Mouse (Mus musculus) lung, postnatal 25 days (tissue): ENCODE measurements around the gene Pofut2.
A peak's percentile ranks its signal among the peaks of the same experiment; 100 is the strongest.

Experiments
- DNase-seq: peaks from one replicate; pipeline ENCODE4 v3.0.0; 2022; ENCODE audit warnings: low spot score

The Pofut2 gene

GRCm38 (mm10) chr10:77258704-77259621, at the start of gene Pofut2:
Gene Pofut2 (plus strand): TSS chr10:77259218.
- peak; percentile 95 for DNase-seq

- no peak for DNase-seq
Observed at GRCm38 (mm10) chr10:77209261-77209660, 49.8 kb upstream of the Pofut2 start.

GRCm38 (mm10) chr10:77210666-77211065, 48.4 kb upstream of the Pofut2 start:
- DNase-seq, result no peak

DNA sequence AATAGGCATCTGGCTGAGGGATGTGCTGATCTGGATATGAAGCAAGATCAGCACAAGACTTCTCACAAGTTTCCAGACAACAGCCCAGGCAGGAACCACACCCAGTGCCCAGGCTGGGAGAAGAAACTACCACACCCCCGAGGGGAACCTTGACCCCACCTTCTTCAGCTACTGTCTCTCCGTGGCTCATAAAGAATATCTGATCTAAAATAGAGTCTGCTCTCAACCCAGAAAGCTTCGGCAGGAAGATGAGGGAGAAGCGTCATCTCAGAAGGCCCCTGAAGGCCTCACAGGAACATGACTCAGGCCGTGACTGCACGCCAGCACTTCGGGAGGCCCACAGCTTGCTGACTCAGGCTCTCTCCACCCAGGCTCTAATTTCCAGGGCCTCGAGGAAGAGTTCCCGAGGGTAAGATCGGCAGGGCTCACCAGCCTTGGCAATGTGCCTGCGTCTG, 47.9 kb upstream of the Pofut2 start:
- DNase-seq, result peak; percentile 56

GRCm38 (mm10) chr10:77212354-77213120, 46.5 kb upstream of the Pofut2 start:
- DNase-seq, result no peak

DNA sequence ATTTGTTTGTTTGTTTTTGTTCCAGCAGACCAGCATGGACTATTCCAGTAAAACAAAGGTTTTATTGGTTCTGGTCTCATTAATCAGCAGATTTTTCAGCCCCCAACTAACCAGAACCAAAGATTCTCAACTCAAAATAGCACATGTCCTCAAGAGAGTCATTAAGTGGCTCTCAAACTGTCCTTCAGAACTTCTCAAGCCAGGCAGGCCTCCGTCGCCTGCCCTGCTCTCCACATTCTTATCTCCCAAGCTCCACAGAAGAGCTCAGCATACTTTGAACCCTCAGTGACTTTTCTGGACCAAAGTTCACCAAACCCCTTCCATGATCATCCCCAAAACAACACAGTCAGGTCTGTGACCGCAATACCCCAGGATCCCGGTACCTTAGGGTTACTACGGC, 45.5 kb upstream of the Pofut2 start:
- DNase-seq, result peak; percentile 19

DNA sequence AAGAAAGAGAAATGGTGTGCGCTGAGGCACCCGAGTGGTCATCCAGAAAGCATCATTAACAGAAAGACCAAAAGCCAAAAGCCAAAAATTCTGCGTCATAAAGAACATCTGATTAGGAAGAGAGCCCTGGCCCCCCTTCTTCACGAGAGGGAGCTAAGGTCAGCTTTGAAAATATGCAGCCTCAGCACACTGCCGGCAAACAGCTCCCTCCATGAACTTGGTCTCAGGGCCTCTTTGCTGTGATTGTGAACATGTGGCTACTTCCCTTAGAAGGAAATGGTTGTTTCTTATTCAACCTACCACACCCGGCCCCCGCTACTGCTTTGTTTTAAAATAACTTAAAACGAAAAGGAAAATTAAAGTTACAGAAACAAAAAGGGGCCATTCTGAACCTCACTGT, 44.4 kb upstream of the Pofut2 start:
- DNase-seq, result peak; percentile 9

DNA sequence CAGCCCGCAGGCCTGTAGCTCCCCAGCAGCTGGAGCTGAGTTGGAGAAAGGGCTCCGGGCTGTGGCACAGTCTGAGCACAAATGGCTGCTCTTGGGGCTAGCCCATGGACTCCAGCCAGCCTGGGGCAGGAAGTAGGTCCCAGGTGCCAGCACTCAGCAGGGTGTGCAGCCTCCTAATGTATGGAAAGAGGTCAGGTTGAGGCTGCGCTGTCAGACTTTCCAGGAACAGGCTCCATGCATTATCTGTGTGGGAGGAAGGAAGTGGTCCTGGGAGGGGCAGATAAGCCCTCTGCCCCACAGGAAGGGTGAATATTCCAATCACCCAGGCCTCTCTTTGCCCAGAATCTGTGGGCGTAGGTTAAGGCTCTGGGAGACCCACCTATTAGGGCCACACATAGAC, 43.4 kb upstream of the Pofut2 start:
- DNase-seq, result no peak

DNA sequence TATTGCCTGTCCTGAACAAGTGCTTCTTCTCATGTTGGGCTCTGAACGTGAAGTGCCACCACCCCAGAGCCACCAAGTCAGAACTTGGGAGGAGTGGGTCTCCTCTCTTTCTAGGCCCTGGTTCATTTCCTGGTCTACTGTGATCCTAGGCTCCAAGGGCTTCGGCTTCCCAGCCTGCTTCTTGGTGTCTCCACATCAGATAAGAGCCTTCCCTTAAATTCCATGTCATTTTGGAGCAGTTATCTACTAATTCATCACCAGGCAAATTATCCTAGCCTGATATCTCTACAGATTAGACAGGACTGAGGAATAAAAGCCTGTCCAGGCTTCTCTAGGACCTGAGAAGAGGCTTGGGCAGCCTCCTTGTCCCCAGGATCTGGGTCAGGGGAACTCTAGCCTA, 42.7 kb upstream of the Pofut2 start:
- DNase-seq, result no peak

- DNase-seq, result no peak
Observed at GRCm38 (mm10) chr10:77217155-77217731, 41.8 kb upstream of the Pofut2 start.

DNA sequence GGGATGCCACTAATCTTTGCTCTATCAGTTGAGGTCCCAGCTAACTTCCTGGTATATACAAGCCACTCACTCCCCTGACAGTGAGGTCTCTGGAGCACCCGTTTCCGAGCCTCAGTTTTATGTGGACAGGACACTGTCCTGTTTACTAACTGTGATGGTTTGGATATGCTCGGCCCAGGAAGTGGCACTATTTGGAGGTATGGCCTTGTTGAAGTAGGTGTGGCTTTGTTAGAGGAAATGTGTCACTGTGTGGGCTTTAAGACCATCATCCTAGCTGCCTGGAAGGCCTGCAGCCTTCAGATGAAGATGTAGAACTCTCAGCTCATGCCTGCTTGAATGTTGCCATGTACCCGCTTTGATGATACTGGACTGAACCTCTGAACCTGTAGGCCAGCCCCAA, 41.0 kb upstream of the Pofut2 start:
- no peak for DNase-seq

GRCm38 (mm10) chr10:77219411-77220025, 39.5 kb upstream of the Pofut2 start:
- no peak for DNase-seq

GRCm38 (mm10) chr10:77221108-77221507, 37.9 kb upstream of the Pofut2 start:
- DNase-seq, result peak; percentile 52

DNA sequence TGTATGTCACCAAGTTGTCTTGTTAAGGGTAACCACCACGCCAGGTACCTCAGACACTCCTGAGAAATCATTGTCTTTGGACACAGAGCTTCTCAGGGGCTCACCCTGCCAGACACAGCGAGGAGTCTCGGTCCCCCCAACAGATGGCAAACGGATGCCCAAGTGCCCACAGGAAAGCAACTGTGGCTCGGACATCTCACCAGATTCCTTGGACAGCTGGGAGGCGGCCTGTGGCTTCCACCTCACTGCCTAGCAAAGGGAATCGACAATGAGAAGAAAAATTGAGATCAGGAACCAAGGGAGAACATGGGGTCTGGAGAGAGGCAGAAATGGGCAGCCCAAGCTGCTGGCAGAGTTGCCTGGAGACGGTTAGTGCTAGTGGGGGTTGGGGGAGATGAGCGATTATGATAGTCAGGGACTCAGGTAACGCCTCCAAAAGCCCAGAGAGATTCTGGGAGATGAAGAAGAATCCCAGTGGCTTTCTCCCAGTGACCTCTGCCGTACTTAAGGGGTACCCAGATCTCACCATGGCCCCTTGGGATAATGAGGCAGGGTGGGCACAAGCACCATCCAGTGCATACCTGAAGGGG, 36.0 kb upstream of the Pofut2 start:
- no peak for DNase-seq

DNA sequence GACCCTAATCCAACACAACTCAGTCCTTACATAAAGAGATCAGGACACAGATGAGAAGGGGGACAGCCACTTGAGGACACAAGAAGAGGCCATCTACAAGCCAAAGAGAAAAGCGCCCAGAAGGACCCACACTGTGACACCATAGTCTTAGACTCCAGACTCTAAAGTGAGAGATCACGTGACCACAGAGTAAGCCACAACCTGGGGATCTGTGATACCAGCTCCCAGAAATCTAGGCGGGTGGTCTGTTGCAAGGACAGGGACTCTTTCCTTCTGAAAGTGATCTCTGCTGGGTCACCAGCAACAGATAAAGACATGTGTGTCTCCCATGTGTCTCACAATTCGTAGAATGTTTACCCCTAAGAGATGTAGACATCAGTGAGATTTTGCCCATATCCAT, 34.6 kb upstream of the Pofut2 start:
- no peak for DNase-seq

GRCm38 (mm10) chr10:77225414-77225813, 33.6 kb upstream of the Pofut2 start:
- peak; percentile 16 for DNase-seq

DNA sequence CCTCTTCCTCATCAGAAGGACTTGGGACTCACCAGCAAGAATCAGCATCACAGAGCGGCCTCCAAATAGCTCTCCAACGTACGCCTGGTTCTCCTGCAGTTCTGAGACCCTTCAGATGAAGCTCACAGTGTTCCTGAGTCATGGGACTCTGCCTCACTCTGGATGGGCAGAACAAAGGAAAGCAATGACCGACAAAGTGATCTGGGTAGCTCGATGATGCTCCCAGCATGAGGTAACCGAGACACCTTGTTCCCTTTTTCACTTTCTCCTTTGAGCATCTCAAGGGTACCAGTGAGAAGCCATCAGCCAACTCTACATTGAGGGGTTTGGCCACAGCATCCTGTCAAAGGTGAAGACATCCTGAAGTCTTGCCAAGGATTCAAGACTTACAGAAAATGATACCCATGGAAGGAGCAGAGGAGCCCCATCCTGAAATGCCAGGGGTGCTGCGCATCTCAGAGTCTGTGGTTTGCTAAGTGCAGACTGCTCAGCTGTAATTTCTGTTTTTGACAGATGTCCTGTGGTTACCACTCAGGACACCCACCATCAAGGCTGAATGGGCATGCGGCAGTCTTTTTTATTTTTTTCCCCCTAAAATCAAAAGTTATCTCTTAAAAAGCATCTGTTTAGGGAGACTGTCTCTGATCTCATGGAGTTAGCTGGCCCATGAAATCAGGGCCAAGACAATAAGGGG, 32.9 kb upstream of the Pofut2 start:
- DNase-seq, result no peak

DNA sequence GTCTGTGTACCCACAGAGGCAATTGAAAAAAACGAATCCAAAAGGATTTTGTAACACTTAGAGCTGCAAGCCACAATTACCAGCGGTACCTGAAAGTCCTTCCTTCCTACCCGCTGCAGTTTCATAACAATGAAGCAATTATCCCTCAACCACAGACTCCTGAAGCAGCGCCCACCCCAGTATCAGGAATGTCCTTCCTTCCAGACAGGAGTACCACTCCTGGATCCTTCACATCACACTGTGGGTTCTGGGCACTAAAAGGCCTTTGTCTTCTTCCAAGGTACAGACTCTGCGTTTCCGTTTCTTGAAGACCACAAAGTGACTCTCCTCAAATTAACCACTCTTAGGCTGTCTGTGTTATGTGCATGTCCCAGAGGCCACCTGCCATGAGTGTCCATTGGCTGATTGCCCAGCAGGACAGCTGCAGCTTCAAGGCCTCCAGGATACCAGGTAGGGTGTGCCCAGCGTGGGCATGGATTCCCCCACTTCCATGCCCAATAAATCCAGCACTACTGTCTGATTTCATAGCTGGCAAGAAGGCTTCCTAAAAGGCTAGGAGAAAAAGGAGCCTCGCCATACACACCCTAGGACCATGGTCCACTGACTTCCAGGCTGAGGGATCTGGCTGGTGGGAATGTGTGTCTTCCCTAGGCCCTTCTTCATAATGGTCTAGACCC, 32.2 kb upstream of the Pofut2 start:
- DNase-seq, result no peak

GRCm38 (mm10) chr10:77227368-77227723, 31.7 kb upstream of the Pofut2 start:
- DNase-seq, result no peak
